Mouse (Mus musculus) embryonic facial prominence, embryonic 10.5 days (tissue): ENCODE measurements around the gene Actr2. TPM values are rescaled to one million over a fixed set of nuclear protein-coding genes. Genes with fewer than 3 reads are reported as not detected.
A peak's percentile ranks its signal among the peaks of the same experiment; 100 is the strongest.
"Not testable (repeated sequence)": the region's sequence is repeated elsewhere in the genome, so short reads cannot be mapped to it uniquely, and the experiment has no call there.

Experiments
- DNase-seq: peaks from one replicate; pipeline ENCODE4 v3.0.0-alpha.2; 2017; ENCODE audit warnings: low spot score
- H3K27ac ChIP-seq: fragments of 300-500 bp; sonication (generic); replicated peaks from 2 replicates; pipeline ENCODE4 v1.5.1; 2016; ENCODE audit warnings: mild to moderate bottlenecking
- H3K27me3 ChIP-seq: fragments of 300-500 bp; sonication (generic); replicated peaks from 2 replicates; pipeline ENCODE4 v1.6.1; 2016; ENCODE audit warnings: low read depth, mild to moderate bottlenecking; ENCODE audit not compliant: poor library complexity, severe bottlenecking
- H3K36me3 ChIP-seq: fragments of 300-500 bp; sonication (generic); replicated peaks from 2 replicates; pipeline ENCODE4 v1.6.1; 2016; ENCODE audit warnings: mild to moderate bottlenecking, moderate library complexity
- H3K4me1 ChIP-seq: fragments of 300-500 bp; sonication (generic); 2 replicates; pipeline ENCODE4 v1.6.1; 2016
- H3K4me3 ChIP-seq: fragments of 300-500 bp; sonication (generic); 2 replicates; pipeline ENCODE4 v1.5.1; 2016; ENCODE audit warnings: mild to moderate bottlenecking, moderate library complexity
- H3K9me3 ChIP-seq: fragments of 300-500 bp; sonication (generic); 2 replicates; pipeline ENCODE4 v1.6.1; 2016; ENCODE audit warnings: mild to moderate bottlenecking
- WGBS: fragments of 180-500 bp; shearing (Covaris S2); methylation state at CpG from one replicate; pipeline ENCODE4 v1.1.7; 2016; 5-methylcytosine and 5-hydroxymethylcytosine counted together
- polyA plus RNA-seq: library from polyadenylated mRNA; unstranded; fragments of >200 nt; fragmentation: Nextera tagmentation; extraction: Ambion mirVana; gene quantifications from 2 replicates; pipeline ENCODE4 v1.2.1, GENCODE M21; 2016

Actr2 gene
- polyA plus RNA-seq, 1 experiment from 2014 or later: 111 TPM

DNA sequence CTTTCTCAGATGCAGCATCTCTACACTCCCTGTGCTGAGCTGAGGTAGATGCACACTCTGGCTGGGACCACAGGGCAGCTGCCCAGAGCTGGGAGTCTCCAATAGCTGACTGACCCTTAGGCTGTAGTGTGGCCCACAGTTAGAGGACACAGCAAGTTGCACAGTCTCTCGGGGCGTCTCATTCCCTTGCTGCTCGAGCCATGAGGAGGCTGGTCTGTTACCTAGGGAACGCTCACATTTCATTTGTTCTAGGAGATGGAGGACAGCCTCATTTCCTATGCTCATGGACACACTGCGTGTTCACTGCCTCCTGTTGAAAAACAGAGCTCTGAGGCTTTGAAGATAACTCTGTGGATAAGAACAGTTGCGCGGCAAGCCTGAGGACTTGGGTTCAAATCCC is 76.7 kb downstream of the Actr2 start:
- H3K9me3 ChIP-seq: no peaks in the 10 kb centered on the region
- H3K27me3 ChIP-seq: no peaks in the 10 kb centered on the region
- no peak for DNase-seq
- peaks cover 28% of the 10 kb centered on the region for H3K4me1 ChIP-seq
- WGBS: 82% methylated on average over 7 of the region's 7 CpGs
- peak overlapping the region; percentile 30; the same call in 1 of the 2 replicates for H3K27ac ChIP-seq
- H3K4me3 ChIP-seq: no peak overlapping the region
- H3K36me3 ChIP-seq: no peaks in the 10 kb centered on the region

DNA sequence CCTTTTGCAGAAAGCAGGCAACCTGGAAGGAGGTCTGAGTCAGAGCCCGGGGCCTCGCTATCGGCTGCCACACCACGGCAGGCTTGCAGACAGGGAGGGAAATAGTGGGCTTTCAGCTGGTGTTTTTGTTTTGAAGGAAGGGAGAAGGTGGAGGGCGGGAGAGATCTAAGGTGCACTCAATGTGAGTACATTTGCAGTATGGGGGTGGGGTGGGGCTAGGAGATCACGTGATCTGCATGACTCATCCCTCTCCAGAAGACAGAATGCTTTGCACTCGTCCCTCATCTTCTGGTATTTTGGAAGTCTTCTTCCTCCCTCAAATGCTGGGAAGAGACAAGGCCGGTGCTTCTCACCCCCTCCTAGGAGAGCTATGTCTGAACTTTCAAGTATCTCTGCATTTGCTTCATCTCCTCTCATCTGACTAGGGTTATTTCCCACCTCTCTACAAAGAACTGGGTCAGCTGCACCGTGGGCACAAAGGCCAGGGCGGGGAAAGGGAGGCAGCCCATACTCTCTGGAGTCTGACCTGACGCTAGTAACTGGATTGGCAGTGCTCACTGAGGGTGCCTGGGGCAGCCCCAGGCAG is 77.3 kb downstream of the Actr2 start:
- H3K27me3 ChIP-seq: no peaks in the 10 kb centered on the region
- peak overlapping the region; percentile 30; the same call in 1 of the 2 replicates for H3K27ac ChIP-seq
- H3K9me3 ChIP-seq: no peaks in the 10 kb centered on the region
- DNase-seq: no peak
- peaks cover 27% of the 10 kb centered on the region for H3K4me1 ChIP-seq
- H3K4me3 ChIP-seq: no peak overlapping the region
- H3K36me3 ChIP-seq: no peaks in the 10 kb centered on the region
- WGBS: 64% methylated on average over 11 of the region's 11 CpGs

DNA sequence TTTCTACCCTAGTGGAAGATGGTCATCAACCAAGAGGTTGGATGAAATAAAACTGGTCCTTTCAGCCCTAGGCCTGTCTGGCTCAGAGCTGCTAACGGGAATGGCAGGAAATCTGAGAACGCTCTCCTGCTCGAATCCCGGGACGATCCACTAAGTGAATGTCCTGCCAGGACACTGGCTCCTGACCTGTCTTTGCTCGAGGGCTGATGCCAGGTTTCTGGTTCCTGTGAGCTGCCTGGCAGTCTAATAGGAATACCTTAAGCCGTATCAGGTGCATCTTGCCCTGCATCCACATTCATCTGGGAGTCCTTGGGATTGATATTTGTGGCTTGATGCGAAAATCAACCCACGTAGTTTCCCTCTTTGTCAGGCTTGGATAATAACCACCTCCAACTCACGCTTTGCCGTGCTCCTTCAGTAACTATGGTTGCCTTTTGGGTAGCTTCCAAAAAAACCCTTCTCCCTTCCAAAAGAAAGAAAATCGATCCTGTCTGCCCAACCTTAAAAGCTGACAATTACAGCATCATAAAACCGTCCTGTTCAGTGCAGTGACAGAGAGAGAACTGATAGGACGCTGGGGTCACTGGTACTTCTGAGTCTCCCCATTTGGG is 78.3 kb downstream of the Actr2 start:
- H3K27ac ChIP-seq: no peak overlapping the region
- no peaks in the 10 kb centered on the region for H3K36me3 ChIP-seq
- 73% methylated on average over 14 of the region's 14 CpGs for WGBS
- peaks cover 19% of the 10 kb centered on the region for H3K4me1 ChIP-seq
- no peak overlapping the region for H3K4me3 ChIP-seq
- no peaks in the 10 kb centered on the region for H3K27me3 ChIP-seq
- no peaks in the 10 kb centered on the region for H3K9me3 ChIP-seq
- no peak for DNase-seq

DNA sequence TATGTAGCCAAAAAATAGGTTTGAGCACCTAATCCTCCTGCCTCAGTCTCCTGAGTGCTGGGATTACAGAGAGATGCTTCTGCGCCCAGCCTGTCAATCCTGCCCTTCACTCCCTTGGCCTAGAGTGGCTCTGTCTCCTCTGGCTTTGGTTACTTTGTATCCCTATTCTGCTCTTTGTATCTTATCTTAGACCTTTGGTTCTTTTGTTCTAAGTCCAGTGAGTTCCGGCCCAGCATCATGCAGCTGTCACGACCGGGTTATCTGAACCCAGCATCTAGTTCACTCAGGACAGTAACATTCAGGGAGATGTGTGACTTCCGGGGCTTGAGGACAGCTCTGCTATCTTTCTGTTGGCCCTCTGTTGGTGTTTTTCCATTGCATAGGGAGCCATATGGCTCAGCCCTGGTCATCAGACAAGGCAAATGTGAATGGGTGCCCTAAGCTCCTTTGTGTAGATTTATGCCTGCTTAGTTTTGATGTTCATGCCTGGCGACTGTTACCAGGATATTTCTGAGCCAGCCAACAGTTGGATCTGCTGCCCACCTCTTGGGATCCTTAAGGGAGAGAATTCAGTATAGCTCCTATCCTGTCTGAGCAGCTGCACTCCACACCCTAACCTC is 79.1 kb downstream of the Actr2 start:
- Histone ChIP-seq H3K4me1 (peaks cover 13% of the 10 kb centered on the region), H3K27ac (no peak overlapping the region), H3K27me3 (no peaks in the 10 kb centered on the region), H3K36me3 (no peaks in the 10 kb centered on the region), H3K9me3 (no peaks in the 10 kb centered on the region), H3K4me3 (no peak overlapping the region)
- DNase-seq: no peak
- 79% methylated on average over 6 of the region's 6 CpGs for WGBS

DNA sequence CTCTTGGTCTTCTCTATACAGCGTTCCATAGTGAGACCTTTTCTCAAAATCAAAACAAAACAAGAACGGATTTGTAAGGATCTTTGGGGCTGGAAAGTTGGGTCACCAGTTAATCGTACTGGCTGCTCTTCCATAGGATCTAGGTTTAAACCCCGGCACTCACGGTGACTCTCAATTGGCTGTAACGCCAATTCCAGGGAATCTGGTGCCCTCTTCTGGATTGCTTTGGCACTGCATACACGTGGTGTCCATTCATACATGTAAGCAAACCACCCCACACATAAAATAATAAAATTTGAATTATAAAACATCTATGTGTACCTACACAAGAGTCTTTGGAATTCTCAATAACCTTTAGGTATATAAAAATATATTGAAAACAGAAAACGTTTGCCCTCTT is 81.2 kb downstream of the Actr2 start:
- no peak overlapping the region for H3K27ac ChIP-seq
- 0 out of 2 replicates have a peak, but pooled peaks cover 5% of the 10 kb centered on the region for H3K36me3 ChIP-seq
- WGBS: 45% methylated on average over 8 of the region's 8 CpGs
- H3K4me3 ChIP-seq: no peak overlapping the region
- peaks cover 9% of the 10 kb centered on the region for H3K4me1 ChIP-seq
- peak; percentile 57 for DNase-seq
- no peaks in the 10 kb centered on the region for H3K27me3 ChIP-seq
- H3K9me3 ChIP-seq: no peaks in the 10 kb centered on the region

DNA sequence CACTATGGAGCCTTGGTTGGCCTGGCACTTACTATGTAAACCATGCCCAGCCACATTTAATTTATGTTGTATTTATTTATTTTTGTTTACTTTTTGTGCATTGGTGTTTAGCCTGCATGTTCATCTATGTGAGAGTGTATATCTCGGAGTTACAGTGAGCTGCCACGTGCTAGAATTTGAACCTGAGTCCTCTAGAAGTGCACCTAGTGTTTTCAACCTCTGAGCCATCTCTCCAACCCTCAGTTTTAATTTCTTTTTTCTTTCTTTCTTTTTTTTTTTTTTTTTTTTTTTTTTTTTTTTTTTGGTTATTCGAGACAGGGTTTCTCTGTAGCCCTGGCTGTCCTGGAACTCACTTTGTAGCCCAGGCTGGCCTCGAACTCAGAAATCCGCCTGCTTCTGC is 81.7 kb downstream of the Actr2 start:
- peaks cover 14% of the 10 kb centered on the region for H3K4me1 ChIP-seq
- H3K27me3 ChIP-seq, H3K9me3 ChIP-seq, H3K4me3 ChIP-seq, H3K36me3 ChIP-seq, H3K27ac ChIP-seq, DNase-seq: not testable (repeated sequence)
- WGBS: 90% methylated on average over 5 of the region's 5 CpGs

DNA sequence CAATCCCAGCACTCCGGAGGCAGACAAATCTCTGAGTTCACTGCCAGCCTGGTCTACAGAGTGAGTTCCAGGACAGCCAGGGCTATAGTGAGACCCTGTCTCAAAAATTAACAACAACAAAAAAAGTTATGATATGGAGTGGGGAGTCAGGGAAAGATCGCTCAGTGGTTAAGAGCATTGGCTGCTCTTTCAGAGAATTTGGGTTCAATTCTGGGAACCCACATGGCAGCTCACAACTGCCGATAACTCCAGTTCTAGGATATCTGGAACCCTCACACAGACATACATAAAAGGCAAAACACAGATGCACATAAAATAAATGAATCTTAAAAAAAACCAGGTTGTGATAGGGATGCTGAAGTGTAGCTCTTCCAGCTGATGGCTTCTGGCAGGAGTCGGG is 83.7 kb downstream of the Actr2 start:
- WGBS: 93% methylated on average over 4 of the region's 4 CpGs
- H3K27me3 ChIP-seq: no peaks in the 10 kb centered on the region
- H3K27ac ChIP-seq: no peak overlapping the region
- H3K4me3 ChIP-seq: no peak overlapping the region
- no peaks in the 10 kb centered on the region for H3K9me3 ChIP-seq
- peaks cover 9% of the 10 kb centered on the region; the same call in 1 of the 2 replicates for H3K4me1 ChIP-seq
- DNase-seq: no peak
- peaks cover 29% of the 10 kb centered on the region for H3K36me3 ChIP-seq

DNA sequence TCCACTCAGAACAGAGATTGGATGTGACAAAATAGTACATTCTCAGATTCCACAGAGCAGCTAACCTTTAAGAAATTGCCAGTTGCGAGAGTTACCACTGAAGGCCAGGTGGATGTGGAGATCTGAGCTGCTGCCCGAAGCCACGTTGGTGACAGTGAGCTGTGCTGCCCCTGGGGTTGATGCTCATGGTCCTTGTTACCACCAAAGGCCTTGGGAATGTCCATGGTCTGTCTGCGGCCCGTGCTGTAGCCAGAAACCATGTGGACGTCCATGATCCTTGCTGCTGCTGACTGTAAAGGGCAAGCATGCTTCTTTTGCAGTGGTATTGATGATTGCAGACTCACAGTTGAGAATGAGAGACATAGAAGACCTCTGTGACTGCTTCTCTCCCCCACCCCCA is 84.3 kb downstream of the Actr2 start:
- H3K27me3 ChIP-seq: no peaks in the 10 kb centered on the region
- no peak for DNase-seq
- H3K9me3 ChIP-seq: no peaks in the 10 kb centered on the region
- H3K4me1 ChIP-seq: peaks cover 9% of the 10 kb centered on the region; the same call in 1 of the 2 replicates
- H3K36me3 ChIP-seq: peaks cover 31% of the 10 kb centered on the region
- whole genome bisulfite sequencing: 87% methylated on average over 6 of the region's 6 CpGs
- no peak overlapping the region for H3K27ac ChIP-seq
- no peak overlapping the region for H3K4me3 ChIP-seq

DNA sequence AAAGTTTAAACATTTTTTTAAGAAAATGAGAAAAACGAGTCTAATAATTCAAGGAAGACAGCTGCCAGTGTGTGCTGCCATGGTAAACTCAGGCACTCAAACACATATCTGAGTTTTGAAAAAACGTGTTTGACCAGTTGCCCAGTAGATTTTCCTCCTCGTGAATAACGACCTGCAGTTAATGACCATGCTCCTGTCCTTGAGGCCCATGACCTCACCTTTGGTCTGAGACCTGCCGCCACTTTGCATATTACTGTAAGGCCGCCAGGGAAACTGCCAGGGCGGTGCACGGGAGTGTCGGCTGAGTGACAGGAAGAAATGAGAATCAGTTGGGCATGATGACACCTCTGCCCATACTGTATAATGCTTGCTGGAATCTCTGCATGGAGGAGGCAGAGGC is 85.0 kb downstream of the Actr2 start:
- Histone ChIP-seq H3K27me3 (no peaks in the 10 kb centered on the region), H3K9me3 (no peaks in the 10 kb centered on the region), H3K27ac (no peak overlapping the region), H3K4me3 (no peak overlapping the region), H3K36me3 (peaks cover 38% of the 10 kb centered on the region), H3K4me1 (peaks cover 9% of the 10 kb centered on the region; the same call in 1 of the 2 replicates)
- 86% methylated on average over 9 of the region's 9 CpGs for WGBS
- no peak for DNase-seq

DNA sequence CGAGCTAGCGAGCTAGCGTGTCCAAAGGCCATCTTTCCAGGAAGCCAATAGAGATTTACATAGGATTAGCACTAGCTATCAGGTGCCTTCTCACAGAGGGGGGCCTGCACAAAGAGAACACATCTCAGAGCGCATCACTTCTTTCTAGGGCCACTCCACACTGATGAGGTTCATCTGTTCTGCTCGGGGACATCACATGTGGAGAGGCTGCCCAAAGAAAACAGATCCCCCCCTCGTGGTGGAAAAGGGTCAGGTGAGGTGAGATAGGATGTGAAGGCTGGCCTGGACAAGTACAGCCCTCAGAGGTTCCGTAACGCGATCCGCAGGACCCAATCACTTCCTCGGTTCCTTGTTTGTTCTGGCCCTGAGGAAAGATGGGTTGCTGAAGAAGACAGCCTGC is 86.8 kb downstream of the Actr2 start:
- Histone ChIP-seq H3K36me3 (peaks cover 56% of the 10 kb centered on the region), H3K27ac (no peak overlapping the region), H3K4me1 (peaks cover 9% of the 10 kb centered on the region; the same call in 1 of the 2 replicates), H3K9me3 (peaks cover 11% of the 10 kb centered on the region), H3K27me3 (no peaks in the 10 kb centered on the region), H3K4me3 (no peak overlapping the region)
- DNase-seq: peak; percentile 39
- 48% methylated on average over 11 of the region's 11 CpGs for WGBS

DNA sequence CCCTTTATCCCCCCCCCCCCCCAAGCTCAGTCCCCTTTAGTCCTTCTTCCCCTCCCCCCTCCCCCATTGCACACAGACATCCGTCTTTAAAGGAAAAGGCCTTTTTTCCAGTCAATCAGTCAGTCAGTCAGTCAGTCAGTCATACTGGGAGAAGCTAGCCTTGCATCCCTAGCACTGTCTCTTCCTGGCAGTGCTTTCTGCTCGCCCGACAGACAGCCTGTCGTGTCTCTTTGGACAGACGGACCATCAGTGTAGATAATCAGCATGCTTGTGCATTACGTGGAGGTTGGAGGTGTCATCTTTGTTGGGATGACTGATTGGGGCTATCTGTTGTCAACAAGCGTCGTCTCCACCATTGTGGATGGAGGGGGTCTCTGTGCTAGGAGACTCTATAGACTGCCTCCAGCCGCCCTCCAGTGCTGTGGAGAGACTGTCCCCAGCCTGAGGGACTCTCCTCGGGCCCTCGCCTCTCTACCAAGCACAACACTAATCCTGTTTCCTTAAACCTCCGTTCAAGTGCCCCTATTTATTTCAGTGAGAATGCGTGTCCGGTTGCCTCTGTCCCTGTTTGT is 89.7 kb downstream of the Actr2 start:
- Histone ChIP-seq H3K4me3 (no peak overlapping the region), H3K36me3 (peaks cover 85% of the 10 kb centered on the region)

DNA sequence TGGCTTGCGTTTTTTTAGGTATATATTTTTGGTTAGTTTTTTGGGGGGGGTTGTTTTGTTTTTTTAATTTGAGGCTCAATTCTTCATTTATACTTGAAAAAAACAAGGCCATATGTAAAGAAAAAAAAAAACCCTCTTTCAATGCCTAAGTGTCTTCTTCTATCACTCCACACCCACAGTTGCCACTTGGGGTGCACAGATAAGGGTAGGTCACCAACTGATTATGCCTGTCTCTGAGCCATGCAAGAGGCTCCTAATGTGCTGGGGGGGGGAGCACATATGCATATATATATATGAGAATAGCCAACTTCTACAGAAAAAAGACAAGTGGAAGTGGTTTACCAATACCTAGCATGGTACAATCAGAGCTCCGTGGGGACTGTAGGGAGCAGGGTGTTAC is 90.3 kb downstream of the Actr2 start:
- 88% methylated on average over 2 of the region's 2 CpGs for WGBS
- Histone ChIP-seq H3K4me3 (no peak overlapping the region), H3K36me3 (peaks cover 91% of the 10 kb centered on the region), H3K27ac (no peak overlapping the region), H3K4me1 (peaks cover 9% of the 10 kb centered on the region; the same call in 1 of the 2 replicates), H3K27me3 (no peaks in the 10 kb centered on the region), H3K9me3 (peaks cover 39% of the 10 kb centered on the region)
- no peak for DNase-seq

More for the DNA sequence above, 89.7 kb downstream of the Actr2 start:
- no peak overlapping the region for H3K27ac ChIP-seq
- 90% methylated on average over 14 of the region's 14 CpGs for WGBS
- no peaks in the 10 kb centered on the region for H3K27me3 ChIP-seq
- H3K4me1 ChIP-seq: peaks cover 9% of the 10 kb centered on the region; the same call in 1 of the 2 replicates
- no peak for DNase-seq
- peaks cover 38% of the 10 kb centered on the region for H3K9me3 ChIP-seq
